Mouse (Mus musculus) B cell, adult 2 months (primary cell): Measurements from ENCODE around the gene Eepd1.
"Not testable (repeated sequence)": the region's sequence is repeated elsewhere in the genome, so short reads cannot be mapped to it uniquely, and the experiment has no call there.

Source experiments
- DNase-seq, 2 experiments: peaks; one replicate each; pipeline ENCODE4 v3.0.0; 2022

Gene Eepd1

GRCm38 (mm10) chr9:25481344-25482095 is at the start of gene Eepd1:
Gene Eepd1 (plus strand): TSS chr9:25481547.
- DNase-seq, result peak; percentile 98

GRCm38 (mm10) chr9:25438836-25439235 is 42.5 kb upstream of the Eepd1 start:
- no peak for DNase-seq

GRCm38 (mm10) chr9:25440046-25440445 is 41.3 kb upstream of the Eepd1 start:
- DNase-seq, result not testable (repeated sequence)

- no peak for DNase-seq
Observed at GRCm38 (mm10) chr9:25442041-25442440, 39.3 kb upstream of the Eepd1 start.

GRCm38 (mm10) chr9:25443029-25443428 is 38.3 kb upstream of the Eepd1 start:
- DNase-seq, result no peak

GRCm38 (mm10) chr9:25443546-25443945 is 37.8 kb upstream of the Eepd1 start:
- no peak for DNase-seq

- no peak for DNase-seq
Observed at GRCm38 (mm10) chr9:25450394-25450793, 31.0 kb upstream of the Eepd1 start.

- DNase-seq, result no peak
Observed at GRCm38 (mm10) chr9:25455027-25455426, 26.3 kb upstream of the Eepd1 start.

- DNase-seq, result no peak
Observed at GRCm38 (mm10) chr9:25460835-25461555, 20.4 kb upstream of the Eepd1 start.

GRCm38 (mm10) chr9:25464305-25464704 is 17.0 kb upstream of the Eepd1 start:
- DNase-seq, result no peak

GRCm38 (mm10) chr9:25479392-25480020 is 1.8 kb upstream of the Eepd1 start:
- DNase-seq, result no peak

- DNase-seq, result no peak
Observed at GRCm38 (mm10) chr9:25480676-25481075, 671 bp upstream of the Eepd1 start.

- peak; percentile 17 to 19 for DNase-seq
Observed at GRCm38 (mm10) chr9:25482322-25482998, 1.1 kb downstream of the Eepd1 start.

- peak; percentile 4 to 10 for DNase-seq
Observed at GRCm38 (mm10) chr9:25482999-25483347, 1.6 kb downstream of the Eepd1 start.

- no peak for DNase-seq
Observed at GRCm38 (mm10) chr9:25483931-25484618, 2.7 kb downstream of the Eepd1 start.

- DNase-seq, result no peak
Observed at GRCm38 (mm10) chr9:25484619-25484986, 3.3 kb downstream of the Eepd1 start.

- no peak for DNase-seq
Observed at GRCm38 (mm10) chr9:25485006-25485405, 3.7 kb downstream of the Eepd1 start.

GRCm38 (mm10) chr9:25485406-25485805 is 4.1 kb downstream of the Eepd1 start:
- no peak for DNase-seq

GRCm38 (mm10) chr9:25486246-25486807 is 5.0 kb downstream of the Eepd1 start:
- no peak for DNase-seq

GRCm38 (mm10) chr9:25487446-25488110 is 6.2 kb downstream of the Eepd1 start:
- no peak for DNase-seq

GRCm38 (mm10) chr9:25488581-25488980 is 7.2 kb downstream of the Eepd1 start:
- DNase-seq, result no peak
